Mouse (Mus musculus) spleen, postnatal 4 days (tissue): ENCODE measurements around the gene Tmem53.

Experiments used
- DNase-seq, 2 experiments: peaks; one replicate each; pipeline ENCODE4 v3.0.0; 2022; ENCODE audit warnings: low spot score in 2 of 2

Tmem53 gene

DNA sequence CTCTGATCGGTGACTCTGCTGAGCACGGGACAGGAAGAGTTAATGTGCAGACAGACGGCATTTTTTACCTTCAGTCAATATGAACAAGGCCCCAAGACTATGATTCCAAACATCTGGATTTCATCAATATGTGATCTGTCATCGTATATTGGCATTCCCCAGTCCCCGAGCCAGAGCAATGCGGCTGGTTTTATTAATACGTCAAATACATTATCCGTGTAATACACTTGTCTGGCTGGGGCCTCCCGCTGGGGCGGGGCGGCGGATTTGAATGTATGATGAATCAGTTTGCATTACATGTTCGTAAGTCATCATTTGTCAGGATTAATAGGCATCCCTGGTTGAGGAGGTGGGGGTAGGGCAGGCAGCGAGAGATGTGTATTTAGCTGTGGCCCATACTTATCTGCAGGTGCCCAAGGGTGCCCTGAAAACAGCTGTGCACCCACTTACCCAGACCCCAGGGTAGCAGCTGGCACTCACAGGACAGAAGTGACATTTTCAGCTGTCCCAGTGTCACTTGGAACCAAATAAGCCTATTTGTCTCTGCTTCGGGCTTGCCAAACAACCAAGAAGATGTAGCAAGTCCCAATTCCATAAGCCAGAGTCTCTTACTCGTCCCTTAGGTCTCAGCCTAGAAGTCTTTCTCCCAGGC, 63.2 kb downstream of the Tmem53 start:
- DNase-seq: no peak

DNA sequence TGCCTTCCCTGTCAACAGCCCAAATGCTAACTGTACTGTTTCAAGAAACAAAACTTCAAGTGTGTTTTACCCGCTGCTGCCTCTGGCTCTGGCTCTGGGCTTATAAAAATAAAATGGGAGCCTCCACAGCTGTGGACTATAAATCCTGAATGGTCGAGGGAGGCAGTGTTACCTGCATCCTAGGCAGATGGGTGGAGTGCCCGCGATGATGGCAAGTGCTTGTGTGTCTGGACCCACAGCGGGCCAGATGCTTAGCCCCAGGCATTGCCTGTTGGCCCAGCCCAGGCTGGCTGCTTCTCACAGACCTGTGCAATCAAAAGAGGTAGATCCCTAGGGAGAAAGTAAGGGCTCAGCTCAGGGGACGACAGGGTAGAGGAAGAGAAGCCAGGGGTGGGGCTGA, 65.0 kb downstream of the Tmem53 start:
- no peak for DNase-seq

DNA sequence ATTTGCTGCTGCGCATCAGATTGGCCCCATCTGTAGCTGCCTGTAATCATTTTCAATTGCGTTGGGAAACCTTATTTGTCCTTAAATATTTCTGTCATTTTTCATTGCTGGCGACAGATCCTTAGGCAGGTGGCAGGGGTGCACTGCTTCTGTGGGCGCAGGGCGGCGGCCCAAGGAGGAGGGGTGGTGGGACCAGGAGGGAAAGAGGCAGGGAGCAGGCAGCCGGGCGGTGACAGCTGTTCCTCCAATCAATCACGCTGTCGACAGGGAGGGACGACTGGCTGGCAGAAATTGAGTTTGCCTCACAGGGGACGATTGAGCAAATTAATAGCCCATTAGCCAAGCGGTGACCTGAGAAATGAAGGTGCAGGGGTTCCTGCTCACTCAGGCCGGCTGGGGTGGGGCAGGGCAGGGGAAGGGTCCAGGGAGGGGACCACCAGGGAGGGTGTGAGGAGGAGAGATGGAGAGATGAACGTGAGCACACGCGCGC, 66.0 kb downstream of the Tmem53 start:
- DNase-seq: no peak
